In genomic region chr9:95564047-95564446, GRCm38 (mm10) we compare ENCODE assay signal across 23 mouse cellular contexts. TPM values are rescaled to one million over a fixed set of nuclear protein-coding genes. Genes with fewer than 3 reads are reported as not detected.
DNase-seq lines count a peak whose midpoint lies in the region; ATAC-seq and TF ChIP-seq lines count a peak whose summit lies in the region.
"Had no signal": no experiment of that assay in that cellular context is flagged by ENCODE, and none has a peak within 500 bp of the region (broad histone marks: within the 10 kb centered on the region; RNA-seq: fewer than 3 reads in every experiment).

No protein-coding gene starts in this region.

- TF ChIP-seq POLR2A in liver, adult 2 months (IDR thresholded peaks at IDR 0.05; ENCODE audit: extremely low read depth, insufficient read depth, low read length), result no peak

- intact Hi-C loops in gastrocnemius, adult 2 months (cut with DNase I), result no loop called here
- intact Hi-C loops in gastrocnemius, postnatal 36 days (cut with DNase I), result no loop called here
- intact Hi-C loops in left cerebral cortex, postnatal 25 days (cut with DNase I), result no loop called here

- peak overlapping the region; percentile 60 for H3K4me3 ChIP-seq in gastrocnemius, adult 2 months
- H3K4me3 ChIP-seq in liver, adult 2 months (ENCODE audit: insufficient read depth, low read depth, low read length), result peak overlapping the region; percentile 0; the same call in 1 of the 2 replicates
- no peak overlapping the region for H3K4me3 ChIP-seq in liver, embryonic 12.5 days
- peak overlapping the region; percentile 2; the same call in 1 of the 2 replicates for H3K4me3 ChIP-seq in liver, embryonic 13.5 days (replicated peaks)
- H3K4me3 ChIP-seq in midbrain, embryonic 10.5 days, result no peak overlapping the region
- H3K4me3 ChIP-seq: left cerebral cortex, adult 2 months; neural tube, embryonic 12.5 days had no signal

- no peak for TF ChIP-seq CTCF in gastrocnemius, adult 2 months (IDR thresholded peaks at IDR 0.05)
- TF ChIP-seq CTCF in liver, adult 2 months (IDR thresholded peaks at IDR 0.05; ENCODE audit: low read depth, low read length), result no peak

- H3K27me3 ChIP-seq in liver, adult 2 months (ENCODE audit: control insufficient read depth, insufficient read depth, low read length), result no peaks in the 10 kb centered on the region
- peaks cover 78% of the 10 kb centered on the region for H3K27me3 ChIP-seq in liver, embryonic 12.5 days (replicated peaks)
- peaks cover 67% of the 10 kb centered on the region for H3K27me3 ChIP-seq in liver, embryonic 13.5 days
- peaks cover 67% of the 10 kb centered on the region for H3K27me3 ChIP-seq in midbrain, embryonic 10.5 days (ENCODE audit: low read depth, poor library complexity, severe bottlenecking)

- peaks cover 8% of the 10 kb centered on the region for H3K4me1 ChIP-seq in liver, adult 2 months (ENCODE audit: control insufficient read depth, insufficient read depth, low read length)
- peaks cover 16% of the 10 kb centered on the region for H3K4me1 ChIP-seq in liver, embryonic 12.5 days
- H3K4me1 ChIP-seq in liver, embryonic 13.5 days (replicated peaks), result peaks cover 26% of the 10 kb centered on the region
- H3K4me1 ChIP-seq in midbrain, embryonic 10.5 days, result peaks cover 20% of the 10 kb centered on the region

- no peak overlapping the region for H3K4me2 ChIP-seq in liver, embryonic 12.5 days
- H3K4me2 ChIP-seq in liver, embryonic 13.5 days, result peak overlapping the region; percentile 15
- H3K4me2 ChIP-seq: hindbrain, embryonic 14.5 days; neural tube, embryonic 12.5 days had no signal

- H3K9ac ChIP-seq in liver, adult 2 months (ENCODE audit: low read depth, low read length), result peak overlapping the region; percentile 1
- H3K9ac ChIP-seq in liver, embryonic 12.5 days, result no peak overlapping the region
- H3K9ac ChIP-seq in liver, embryonic 13.5 days, result peak overlapping the region; percentile 8; the same call in 1 of the 2 replicates
- H3K9ac ChIP-seq: hindbrain, embryonic 14.5 days; neural tube, embryonic 12.5 days had no signal

- H3K36me3 ChIP-seq in liver, adult 2 months (ENCODE audit: control insufficient read depth, insufficient read depth, low read length), result peaks cover 31% of the 10 kb centered on the region
- H3K36me3 ChIP-seq in liver, embryonic 12.5 days, result no peaks in the 10 kb centered on the region
- peaks cover 7% of the 10 kb centered on the region; the same call in 1 of the 2 replicates for H3K36me3 ChIP-seq in liver, embryonic 13.5 days
- no peaks in the 10 kb centered on the region for H3K36me3 ChIP-seq in midbrain, embryonic 10.5 days
- H3K36me3 ChIP-seq: neural tube, embryonic 12.5 days had no signal

- no peaks in the 10 kb centered on the region for H3K9me3 ChIP-seq in liver, embryonic 12.5 days (replicated peaks)
- no peaks in the 10 kb centered on the region for H3K9me3 ChIP-seq in liver, embryonic 13.5 days (replicated peaks)
- no peaks in the 10 kb centered on the region for H3K9me3 ChIP-seq in midbrain, embryonic 10.5 days (replicated peaks)
- H3K9me3 ChIP-seq: neural tube, embryonic 12.5 days had no signal

- WGBS in liver, adult 2 months, result 14% methylated on average over 4 of the region's 4 CpGs
- WGBS in liver, embryonic 12.5 days (ENCODE audit: insufficient replicate concordance), result 52% methylated on average over 4 of the region's 4 CpGs
- 45% methylated on average over 4 of the region's 4 CpGs for WGBS in liver, embryonic 13.5 days (ENCODE audit: insufficient replicate concordance)
- 79% methylated on average over 4 of the region's 4 CpGs for WGBS in midbrain, embryonic 10.5 days

- no peak for DNase-seq in gastrocnemius, adult 2 months
- DNase-seq in gastrocnemius, postnatal 36 days, result no peak
- no peak for DNase-seq in liver, adult 2 months (ENCODE audit: extremely low read depth, low read depth, low spot score)
- no peak for DNase-seq in liver, embryonic 13.5 days
- no peak for DNase-seq in midbrain, embryonic 10.5 days (ENCODE audit: low spot score)
- no peak for DNase-seq in left cerebral cortex, postnatal 25 days (ENCODE audit: low spot score in 2 of 2)
- DNase-seq: adrenal gland, postnatal 25 days; cerebellum, adult 8-10 months; gastrocnemius, postnatal 25 days; kidney, adult 18-20 months; lung, adult 2 months; lung, postnatal 14 days; midbrain, embryonic 14.5 days; right cerebral cortex, postnatal 14 days; spleen, adult 18-20 months had no signal

- no peak for ATAC-seq in liver, embryonic 12.5 days
- ATAC-seq in liver, embryonic 13.5 days (ENCODE audit: low read depth), result no peak
- no peak for ATAC-seq in megakaryocyte-erythroid progenitor cell, adult 5-6 weeks (replicated peaks; ENCODE audit: low FRiP score, low TSS enrichment, poor library complexity, severe bottlenecking)
- ATAC-seq: forebrain, embryonic 14.5 days; inflammation-experienced regulatory T-cells, adult 6 months had no signal

- peak overlapping the region; percentile 85 for H3K27ac ChIP-seq in gastrocnemius, adult 2 months
- H3K27ac ChIP-seq in liver, adult 2 months (replicated peaks; ENCODE audit: insufficient read depth, low read depth, low read length), result peak overlapping the region; percentile 3
- no peak overlapping the region for H3K27ac ChIP-seq in liver, embryonic 12.5 days
- no peak overlapping the region for H3K27ac ChIP-seq in liver, embryonic 13.5 days
- H3K27ac ChIP-seq in midbrain, embryonic 10.5 days (replicated peaks), result no peak overlapping the region
- H3K27ac ChIP-seq: hindbrain, embryonic 14.5 days; kidney, postnatal 0 days; left cerebral cortex, adult 2 months; neural tube, embryonic 12.5 days had no signal

- H3K79me2 ChIP-seq in liver, adult 2 months (ENCODE audit: control insufficient read depth, insufficient read depth, low read length), result peaks cover 26% of the 10 kb centered on the region; the same call in 1 of the 2 replicates

RNA-seq across cellular contexts. Expression of gene Paqr9, which starts 4.6 kb away (rescaled TPM):
- total RNA-seq in gastrocnemius, adult 2 months (2021), result 1 to 10 TPM; 1.9 to 5.0 TPM
- total RNA-seq in gastrocnemius, postnatal 36 days (2021), result 1 to 10 TPM; 3.6 to 4.1 TPM
- 56.1 and 56.8 TPM in 2 replicates for total RNA-seq in liver, adult 2 months (2014; rRNA removed)
- polyA plus RNA-seq in liver, adult 2 months (2012; rRNA removed), result 107 and 154 TPM in 2 replicates
- 14.2 and 14.3 TPM in 2 replicates for polyA plus RNA-seq in liver, embryonic 12.5 days (2016; fragmentation: Nextera tagmentation; extraction: Ambion mirVana)
- polyA plus RNA-seq in liver, embryonic 13.5 days (2015; fragmentation: Nextera tagmentation; extraction: Ambion mirVana), result 8.4 and 8.5 TPM in 2 replicates
- 31.8 and 38.8 TPM in 2 replicates for total RNA-seq in megakaryocyte-erythroid progenitor cell, adult 5-6 weeks (2014; fragmentation: Nextera tagmentation)
- 18.1 and 22.1 TPM in 2 replicates for total RNA-seq in megakaryocyte-erythroid progenitor cell, adult 5-6 weeks (2017)
- 0.17 and 0.19 TPM in 2 replicates for polyA plus RNA-seq in midbrain, embryonic 10.5 days (2016; fragmentation: Nextera tagmentation; extraction: Ambion mirVana)
- total RNA-seq in left cerebral cortex, postnatal 25 days (2021), result 10 to 100 TPM; 39.1 to 40.7 TPM
- polyA plus RNA-seq: inflammation-experienced regulatory T-cells, adult 6 months had no signal

RNA-seq across cellular contexts. Expression of gene U2surp, which starts 52.3 kb away (rescaled TPM):
- total RNA-seq in gastrocnemius, adult 2 months (2021), result 10 to 100 TPM; 25.0 to 32.5 TPM
- 10 to 100 TPM; 17.8 to 25.9 TPM for total RNA-seq in gastrocnemius, postnatal 36 days (2021)
- total RNA-seq in liver, adult 2 months (2014; rRNA removed), result 18.1 and 21.8 TPM in 2 replicates
- 1.5 and 1.7 TPM in 2 replicates for polyA plus RNA-seq in liver, adult 2 months (2012; rRNA removed)
- polyA plus RNA-seq in liver, embryonic 12.5 days (2016; fragmentation: Nextera tagmentation; extraction: Ambion mirVana), result 95.2 and 98.9 TPM in 2 replicates
- polyA plus RNA-seq in liver, embryonic 13.5 days (2015; fragmentation: Nextera tagmentation; extraction: Ambion mirVana), result 87.5 and 114 TPM in 2 replicates
- total RNA-seq in megakaryocyte-erythroid progenitor cell, adult 5-6 weeks (2014; fragmentation: Nextera tagmentation), result 96.6 and 116 TPM in 2 replicates
- 251 and 271 TPM in 2 replicates for total RNA-seq in megakaryocyte-erythroid progenitor cell, adult 5-6 weeks (2017)
- 134 and 139 TPM in 2 replicates for polyA plus RNA-seq in midbrain, embryonic 10.5 days (2016; fragmentation: Nextera tagmentation; extraction: Ambion mirVana)
- total RNA-seq in left cerebral cortex, postnatal 25 days (2021), result 10 to 100 TPM; 62.7 to 64.3 TPM

Comparison
In these comparisons a context has a peak if more than half of its experiments do, and no peak if none do; other contexts are left out.
1. H3K27ac ChIP-seq: peak in gastrocnemius, adult 2 months (single experiment) and liver, adult 2 months (single experiment); none in liver, embryonic 12.5 days (single experiment), liver, embryonic 13.5 days (single experiment) and midbrain, embryonic 10.5 days (single experiment).
2. H3K4me3 ChIP-seq: peak in gastrocnemius, adult 2 months (single experiment), liver, adult 2 months (single experiment) and liver, embryonic 13.5 days (single experiment); none in liver, embryonic 12.5 days (single experiment) and midbrain, embryonic 10.5 days (single experiment).